Mouse (Mus musculus): ENCODE measurements around the gene Cfap46.

- TF ChIP-seq POLR2A (IDR thresholded peaks at IDR 0.05; ENCODE audit: low read depth, low read length) (no peak), CTCF (conservative IDR thresholded peaks at IDR 0.05; ENCODE audit: insufficient read depth, insufficient read length, low read depth, low read length) (no peak)
Observed at GRCm38 (mm10) chr7:139595862-139596261, 87.8 kb downstream of the Cfap46 start.
